Mouse (Mus musculus) lung, embryonic 14.5 days (tissue): ENCODE measurements at regions not wholly inside any gene's neighbourhood (a gene's known extent, or its start where the extent isn't known, plus 50 kb on each side); places are given as distances from the start of the nearest gene placed in this dataset.

Experiments used
- ATAC-seq: fragments of 200-750 bp; cut with Nextera tagmentation; 2 replicates; pipeline ENCODE4 v1.8.0; 2017; ENCODE audit warnings: mild to moderate bottlenecking, moderate TSS enrichment, moderate library complexity; ENCODE audit not compliant: insufficient read depth
- DNase-seq: peaks from one replicate; pipeline ENCODE4 v3.0.0-alpha.2; 2015
- H3K27ac ChIP-seq: fragments of 300-500 bp; sonication (generic); 2 replicates; pipeline ENCODE4 v1.5.1; 2014; ENCODE audit warnings: low read depth, mild to moderate bottlenecking, moderate library complexity
- H3K27me3 ChIP-seq: fragments of 300-500 bp; sonication (generic); 2 replicates; pipeline ENCODE4 v1.6.1; 2014; ENCODE audit warnings: low read length, control low read depth; ENCODE audit not compliant: insufficient read depth
- H3K36me3 ChIP-seq: fragments of 300-500 bp; sonication (generic); 2 replicates; pipeline ENCODE4 v1.6.1; 2014; ENCODE audit warnings: control low read depth; ENCODE audit not compliant: insufficient read depth
- H3K4me1 ChIP-seq: fragments of 300-500 bp; sonication (generic); 2 replicates; pipeline ENCODE4 v1.6.1; 2014; ENCODE audit warnings: antibody characterized with exemption, control low read depth; ENCODE audit not compliant: insufficient read depth
- H3K4me2 ChIP-seq: fragments of 300-500 bp; sonication (generic); 2 replicates; pipeline ENCODE4 v1.6.1; 2014; ENCODE audit warnings: mild to moderate bottlenecking
- H3K4me3 ChIP-seq: fragments of 300-500 bp; sonication (generic); 2 replicates; pipeline ENCODE4 v1.5.1; 2014; ENCODE audit warnings: low read depth, low read length
- H3K9ac ChIP-seq: fragments of 300-500 bp; sonication (generic); 2 replicates; pipeline ENCODE4 v1.6.1; 2014
- H3K9me3 ChIP-seq: fragments of 300-500 bp; sonication (generic); 2 replicates; pipeline ENCODE4 v1.6.1; 2016; ENCODE audit warnings: low read depth, low read length, control low read depth
- CTCF ChIP-seq: IDR thresholded peaks from 2 replicates; pipeline ENCODE4 v1.5.1; 2016; ENCODE audit warnings: antibody characterized with exemption, low read depth
- WGBS: fragments of 180-500 bp; shearing (Covaris S2); extraction: QIAGEN DNeasy Blood & Tissue Kit; methylation state at CpG from one replicate; pipeline ENCODE4 v1.1.7; 2014; 5-methylcytosine and 5-hydroxymethylcytosine counted together

- Histone ChIP-seq H3K27ac (no peak overlapping the region; the same call in 1 of the 2 replicates), H3K36me3 (no peaks in the 10 kb centered on the region), H3K4me2 (no peak overlapping the region), H3K9ac (no peak overlapping the region), H3K4me1 (no peaks in the 10 kb centered on the region), H3K4me3 (no peak overlapping the region), H3K9me3 (no peaks in the 10 kb centered on the region), H3K27me3 (no peaks in the 10 kb centered on the region)
- 39% methylated on average over 6 of the region's 6 CpGs for WGBS
- ATAC-seq: peak; percentile 65; the same call in 1 of the 2 replicates
- peak; percentile 11 for DNase-seq
- TF ChIP-seq CTCF: no peak
Observed at GRCm38 (mm10) chr3:147545329-147546006, 693.3 kb downstream of the Ttll7 start.

GRCm38 (mm10) chr3:147542285-147542684 is 690.1 kb downstream of the Ttll7 start:
- Histone ChIP-seq H3K27me3 (no peaks in the 10 kb centered on the region), H3K9ac (no peak overlapping the region), H3K9me3 (no peaks in the 10 kb centered on the region), H3K4me3 (no peak overlapping the region), H3K4me1 (no peaks in the 10 kb centered on the region), H3K36me3 (no peaks in the 10 kb centered on the region), H3K27ac (no peak overlapping the region), H3K4me2 (no peak overlapping the region)
- DNase-seq: peak; percentile 6
- 82% methylated on average over 4 of the region's 4 CpGs for WGBS
- TF ChIP-seq CTCF: no peak
- no peak for ATAC-seq

GRCm38 (mm10) chr3:147537584-147537983 is 685.4 kb downstream of the Ttll7 start:
- no peak overlapping the region for H3K9ac ChIP-seq
- no peak overlapping the region for H3K4me2 ChIP-seq
- no peaks in the 10 kb centered on the region for H3K4me1 ChIP-seq
- ATAC-seq (no peak), DNase-seq (no peak)
- H3K4me3 ChIP-seq: no peak overlapping the region
- H3K27me3 ChIP-seq: no peaks in the 10 kb centered on the region
- H3K9me3 ChIP-seq: no peaks in the 10 kb centered on the region
- H3K27ac ChIP-seq: no peak overlapping the region
- no peak for TF ChIP-seq CTCF
- no peaks in the 10 kb centered on the region for H3K36me3 ChIP-seq

- H3K4me3 ChIP-seq: no peak overlapping the region
- TF ChIP-seq CTCF: no peak
Observed at GRCm38 (mm10) chr3:147532196-147532595, 680.0 kb downstream of the Ttll7 start.

GRCm38 (mm10) chr3:147531608-147532180 is 679.5 kb downstream of the Ttll7 start:
- DNase-seq: peak; percentile 8
- ATAC-seq: no peak

More at GRCm38 (mm10) chr3:147532196-147532595, 680.0 kb downstream of the Ttll7 start:
- Histone ChIP-seq H3K4me1 (no peaks in the 10 kb centered on the region), H3K4me2 (no peak overlapping the region), H3K27me3 (no peaks in the 10 kb centered on the region), H3K36me3 (no peaks in the 10 kb centered on the region), H3K9me3 (no peaks in the 10 kb centered on the region), H3K27ac (no peak overlapping the region), H3K9ac (no peak overlapping the region)
- DNase-seq (no peak), ATAC-seq (no peak)
- WGBS: 80% methylated on average over 2 of the region's 2 CpGs

More at GRCm38 (mm10) chr3:147531608-147532180, 679.5 kb downstream of the Ttll7 start:
- H3K4me2 ChIP-seq: no peak overlapping the region
- H3K4me3 ChIP-seq: no peak overlapping the region
- H3K36me3 ChIP-seq: no peaks in the 10 kb centered on the region
- H3K27me3 ChIP-seq: no peaks in the 10 kb centered on the region
- H3K4me1 ChIP-seq: no peaks in the 10 kb centered on the region
- H3K9me3 ChIP-seq: no peaks in the 10 kb centered on the region
- 49% methylated on average over 6 of the region's 6 CpGs for WGBS
- TF ChIP-seq CTCF: no peak
- no peak overlapping the region for H3K27ac ChIP-seq
- H3K9ac ChIP-seq: no peak overlapping the region
